Mouse (Mus musculus) lung, postnatal 14 days (tissue): ENCODE measurements around the gene Vapa.
"Not testable (repeated sequence)": the region's sequence is repeated elsewhere in the genome, so short reads cannot be mapped to it uniquely, and the experiment has no call there.

Experiments used
- DNase-seq: peaks from one replicate; pipeline ENCODE4 v3.0.0; 2021

Gene Vapa

GRCm38 (mm10) chr17:65613463-65614412 lies at the start of gene Vapa:
Vapa (minus strand) TSS chr17:65613555.
- peak; percentile 98 for DNase-seq

DNA sequence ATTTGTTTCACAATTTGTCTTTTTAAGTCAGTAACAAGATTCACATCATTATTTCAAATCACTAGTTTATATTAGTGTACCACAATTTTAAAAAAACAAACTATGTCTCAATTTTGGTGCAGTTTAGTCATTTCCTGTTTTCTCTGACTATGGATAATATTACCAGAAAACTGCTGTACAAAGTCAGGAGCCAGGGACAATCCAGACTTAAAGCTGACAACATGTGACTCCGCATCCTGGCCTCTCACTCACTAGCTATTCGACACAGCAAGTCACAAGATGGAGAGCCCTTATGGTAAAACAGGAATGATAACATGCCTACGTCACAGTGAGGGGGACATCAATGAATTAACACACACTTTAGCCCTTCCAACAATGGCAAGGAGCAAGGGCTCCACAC lies 49.3 kb upstream of the Vapa start:
- DNase-seq = no peak

DNA sequence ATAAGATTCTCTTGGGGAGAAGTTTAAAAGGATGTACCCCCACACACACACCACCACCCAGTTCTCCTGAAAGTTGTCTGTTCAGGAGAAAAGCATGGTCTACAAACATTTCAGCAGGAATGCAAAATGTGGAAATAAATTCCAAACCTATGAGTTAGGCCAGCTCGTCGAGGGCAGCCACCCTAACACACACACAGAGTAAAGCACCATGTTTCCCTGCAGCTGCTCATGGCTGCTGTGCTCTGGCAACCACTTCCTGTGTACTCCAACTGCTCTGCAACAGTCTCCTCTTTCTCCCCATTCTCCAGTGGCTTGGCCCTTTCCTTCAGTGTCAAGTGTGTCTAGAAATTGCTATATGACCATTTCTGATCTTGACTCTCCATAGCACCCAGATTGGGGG lies 45.1 kb upstream of the Vapa start:
- DNase-seq = no peak

DNA sequence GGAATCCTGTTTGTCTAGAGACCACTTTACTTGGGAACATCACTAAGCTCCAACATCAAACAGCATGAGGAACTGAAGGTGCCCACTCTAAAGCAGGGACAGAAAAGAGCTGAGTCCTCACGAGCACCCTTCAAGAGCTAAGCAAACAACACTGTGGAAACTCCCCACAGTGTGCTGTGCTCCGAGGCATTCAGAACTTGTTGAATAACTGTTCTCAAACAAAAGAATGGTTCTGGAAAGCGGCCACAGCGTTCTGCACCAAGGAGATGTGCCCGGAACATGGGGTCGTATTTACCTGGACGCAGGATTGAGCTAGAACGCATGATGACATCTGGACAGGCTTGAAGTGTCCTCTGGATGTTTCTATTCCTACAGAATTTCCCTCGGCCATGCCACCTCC lies 44.6 kb upstream of the Vapa start:
- peak; percentile 67 for DNase-seq

DNA sequence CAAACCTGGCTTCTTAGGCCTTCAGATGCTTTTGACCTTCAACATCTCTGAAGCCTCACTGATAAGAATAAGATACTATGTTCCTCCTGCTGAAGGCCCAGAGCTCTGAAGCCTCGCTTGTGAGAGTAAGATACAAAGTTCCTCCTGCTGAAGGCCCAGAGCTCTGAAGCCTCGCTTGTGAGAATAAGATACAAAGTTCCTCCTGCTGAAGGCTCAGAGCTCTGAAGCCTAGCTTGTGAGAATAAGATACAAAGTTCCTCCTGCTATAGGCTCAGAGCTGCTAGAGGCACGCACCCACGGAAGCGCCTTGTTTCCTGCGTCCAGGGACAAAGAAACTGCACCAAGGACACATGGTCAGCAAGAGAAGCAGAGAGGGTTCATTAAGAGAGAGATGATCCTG lies 43.4 kb upstream of the Vapa start:
- no peak for DNase-seq

GRCm38 (mm10) chr17:65656076-65656475 lies 42.7 kb upstream of the Vapa start:
- DNase-seq = no peak

GRCm38 (mm10) chr17:65655608-65656007 lies 42.3 kb upstream of the Vapa start:
- no peak for DNase-seq

DNA sequence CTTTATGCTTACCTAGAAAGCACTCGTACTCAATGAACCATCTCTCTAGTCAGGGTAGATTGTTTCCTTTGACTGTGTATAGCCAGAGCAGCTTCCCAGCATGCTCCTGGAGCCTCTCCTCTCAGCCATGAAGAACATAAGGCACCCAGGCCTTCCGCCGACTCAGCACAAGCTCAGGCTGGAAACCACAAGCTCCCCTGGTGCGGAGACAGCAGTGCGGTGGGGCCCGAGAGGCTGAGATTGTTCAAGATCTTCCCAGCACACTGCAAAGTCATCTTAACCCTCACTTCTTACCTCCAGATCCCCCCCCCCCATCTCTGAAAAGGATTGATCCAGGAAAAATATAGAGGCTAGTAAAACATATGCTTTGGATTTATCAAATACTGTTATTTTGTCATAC lies 37.2 kb upstream of the Vapa start:
- no peak for DNase-seq

- DNase-seq = no peak
Observed at GRCm38 (mm10) chr17:65649175-65649493, 35.8 kb upstream of the Vapa start.

DNA sequence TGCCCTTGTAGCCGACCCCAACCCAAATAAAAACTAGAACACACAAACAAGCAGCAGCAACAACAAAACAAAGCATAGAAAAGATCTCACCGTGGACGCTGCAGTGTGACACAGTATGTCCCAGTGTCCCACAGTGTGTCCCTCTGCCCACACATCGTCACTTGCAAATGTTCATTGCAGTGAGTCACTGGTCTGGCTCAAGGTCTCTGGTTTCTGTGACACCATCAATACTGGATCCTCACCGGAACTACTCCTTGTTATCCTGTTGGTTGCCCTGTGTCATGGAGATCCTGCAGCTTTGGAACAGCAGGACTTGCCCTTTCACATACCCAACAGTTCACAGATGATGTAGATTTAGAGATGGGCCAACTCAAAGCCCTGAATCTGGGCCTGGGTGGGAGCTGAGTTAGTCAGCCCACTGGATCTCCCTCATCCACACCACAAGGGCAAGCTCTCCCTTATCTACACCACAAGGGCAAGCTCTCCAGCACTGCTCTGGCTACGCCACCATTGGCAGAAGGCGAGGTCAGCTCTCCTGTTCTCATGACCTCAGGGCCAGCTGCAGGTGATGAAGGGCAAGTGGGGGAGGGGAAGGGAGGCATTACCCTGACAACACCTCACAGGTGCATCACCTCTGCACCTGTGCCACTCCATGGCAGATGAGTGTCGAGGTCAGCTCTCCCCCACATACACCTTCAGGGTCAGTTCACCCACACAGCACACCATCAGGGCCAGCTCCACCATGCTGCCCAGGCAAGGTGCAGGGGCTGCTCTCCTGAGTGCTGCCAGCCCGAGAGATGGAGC lies 35.2 kb upstream of the Vapa start:
- no peak for DNase-seq

DNA sequence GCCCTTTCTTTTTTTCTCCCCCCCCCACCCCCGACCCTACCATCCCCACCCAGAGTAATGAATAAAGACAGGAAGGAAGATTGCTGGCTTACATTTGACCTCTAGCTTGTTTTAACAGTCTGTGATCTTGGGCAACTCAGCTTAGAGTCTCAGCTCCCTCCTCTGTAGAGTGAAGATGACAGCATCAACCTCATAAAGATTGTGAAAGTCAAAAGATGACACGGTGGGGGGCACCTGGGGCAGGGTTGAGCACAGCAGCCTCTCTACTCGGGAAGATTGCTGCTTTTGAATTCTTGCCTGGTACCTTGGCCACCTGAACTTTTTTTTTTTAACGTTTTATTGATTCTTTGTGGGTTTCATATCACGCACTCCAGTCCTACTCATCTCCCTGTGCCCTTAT lies 34.6 kb upstream of the Vapa start:
- DNase-seq = no peak

DNA sequence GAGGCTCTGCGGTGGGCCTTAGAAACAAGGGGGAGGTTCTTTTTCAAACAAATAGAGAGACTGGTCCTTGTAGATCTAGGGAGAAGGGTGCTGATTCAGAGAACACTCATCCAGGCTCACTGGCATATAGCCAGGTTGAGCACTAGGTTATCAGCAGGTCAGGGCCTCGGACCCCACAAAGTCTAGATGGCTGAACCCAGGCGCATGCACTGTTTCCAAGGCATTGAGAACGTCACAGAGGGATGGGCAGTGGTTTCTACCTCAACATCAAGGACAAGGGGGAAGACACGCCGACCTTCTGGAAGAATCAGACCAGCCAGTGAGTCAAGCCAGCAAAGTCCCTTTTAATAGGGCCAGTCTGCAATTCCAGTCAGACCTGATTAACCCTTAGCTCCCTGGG lies 33.9 kb upstream of the Vapa start:
- no peak for DNase-seq

DNA sequence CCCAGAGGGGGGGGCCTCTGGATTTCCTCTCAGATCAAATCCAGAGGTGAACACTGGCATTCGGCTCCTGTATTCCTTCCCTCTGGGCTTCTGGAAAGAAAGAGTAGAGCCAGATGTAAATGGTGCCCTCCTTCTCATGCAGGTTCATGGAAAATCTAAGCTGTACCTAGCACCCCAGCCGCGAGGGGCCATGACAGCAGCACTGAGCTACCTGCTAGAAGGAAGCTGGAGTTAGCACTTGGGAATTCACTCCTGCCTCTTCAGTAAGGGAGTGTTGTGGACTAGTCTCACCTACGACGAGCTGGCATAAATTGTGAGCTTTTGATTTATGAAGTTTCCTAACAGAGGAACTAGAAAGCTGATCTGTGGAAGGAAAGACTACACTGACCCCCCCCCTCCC lies 30.2 kb upstream of the Vapa start:
- no peak for DNase-seq

- DNase-seq = peak; percentile 54
Observed at GRCm38 (mm10) chr17:65643051-65643521, 29.7 kb upstream of the Vapa start.

DNA sequence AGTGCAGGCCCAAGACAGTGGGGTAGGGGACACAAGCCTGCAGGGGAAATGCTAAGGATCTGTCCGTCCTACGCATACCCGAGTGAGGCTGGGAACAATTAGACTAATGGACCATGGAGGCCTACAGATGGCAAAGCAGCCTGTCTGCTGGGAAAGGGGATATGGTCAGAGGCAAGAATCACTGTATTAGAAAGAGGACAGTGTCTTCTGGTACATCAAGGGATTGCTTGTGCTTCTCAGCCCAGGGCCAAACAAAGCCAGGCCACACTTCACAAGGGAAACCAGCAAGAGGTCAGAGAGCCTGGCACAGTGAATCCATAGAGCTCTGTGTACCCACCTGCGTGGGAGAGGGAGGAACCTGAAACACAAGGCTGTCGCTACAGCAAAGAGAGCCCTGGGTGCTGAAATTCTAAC lies 29.2 kb upstream of the Vapa start:
- no peak for DNase-seq

GRCm38 (mm10) chr17:65641734-65642218 lies 28.4 kb upstream of the Vapa start, which contains the start of gene Txndc2:
Txndc2 (minus strand) TSS chr17:65642168.
- DNase-seq = no peak

DNA sequence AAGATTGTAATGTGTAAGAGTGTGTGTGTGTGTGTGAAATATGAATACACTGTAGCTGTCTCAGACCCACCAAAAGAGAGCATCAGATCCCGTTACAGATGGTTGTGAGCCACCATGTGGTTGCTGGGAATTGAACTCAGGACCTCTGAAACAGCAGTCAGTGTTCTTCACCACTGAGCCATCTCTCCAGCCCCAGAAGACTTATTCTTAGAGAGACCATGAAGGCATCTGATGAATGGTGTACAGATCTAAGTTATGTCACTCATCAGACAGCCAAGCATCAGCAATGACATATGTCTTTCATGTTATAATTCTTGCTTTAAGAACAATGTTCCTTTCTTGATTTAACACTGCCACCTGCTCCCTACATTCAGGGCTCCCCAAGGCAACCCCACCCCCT lies 25.8 kb upstream of the Vapa start:
- DNase-seq = no peak

GRCm38 (mm10) chr17:65635715-65636360 lies 22.5 kb upstream of the Vapa start:
- DNase-seq = no peak

GRCm38 (mm10) chr17:65629943-65630342 lies 16.6 kb upstream of the Vapa start:
- DNase-seq = no peak

GRCm38 (mm10) chr17:65628823-65629532 lies 15.6 kb upstream of the Vapa start:
- DNase-seq = not testable (repeated sequence)

DNA sequence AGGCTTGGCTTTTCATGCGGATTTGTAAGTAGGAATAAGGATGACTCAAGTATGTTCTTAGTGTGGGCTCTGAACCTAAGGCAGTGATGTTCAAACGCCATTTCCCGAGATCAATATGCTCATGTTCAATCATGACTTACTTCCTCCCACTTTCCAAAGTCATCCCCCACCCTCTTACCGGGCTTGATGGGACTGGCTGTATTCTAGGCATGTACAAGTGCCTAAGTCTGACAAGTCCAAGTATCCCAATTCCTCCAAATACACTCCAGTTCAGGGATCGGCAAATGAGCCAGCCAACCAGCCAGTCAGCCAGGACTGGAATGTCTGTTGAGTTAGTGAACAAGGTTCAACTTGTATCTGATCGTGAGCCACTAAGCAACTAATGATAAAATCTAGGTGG lies 12.9 kb upstream of the Vapa start:
- DNase-seq = no peak

GRCm38 (mm10) chr17:65625563-65625962 lies 12.2 kb upstream of the Vapa start:
- DNase-seq = no peak

DNA sequence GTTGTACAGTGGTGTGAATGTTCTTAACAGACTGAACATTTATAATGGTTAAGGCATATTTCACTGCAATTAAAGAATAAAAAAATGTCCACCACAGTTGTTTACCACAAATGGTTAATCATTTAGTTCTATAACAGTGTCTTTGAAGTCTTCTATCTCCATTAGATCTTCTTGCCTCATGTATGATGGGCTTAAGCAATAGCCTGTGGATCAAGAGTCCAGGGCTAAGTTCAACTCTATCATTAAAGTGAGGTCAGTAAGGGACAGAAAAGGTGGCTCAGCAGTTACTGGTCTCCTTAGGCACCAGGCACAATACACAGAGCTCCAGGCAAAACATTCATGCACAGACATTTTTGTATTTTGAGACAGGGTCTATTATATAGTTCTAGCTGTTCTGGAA lies 9.8 kb upstream of the Vapa start:
- DNase-seq = no peak
